Mouse (Mus musculus) bone marrow, adult 2 months (tissue): ENCODE measurements around the gene Spryd7. TPM values are rescaled to one million over a fixed set of nuclear protein-coding genes. Genes with fewer than 3 reads are reported as not detected.
A peak's percentile ranks its signal among the peaks of the same experiment; 100 is the strongest.

ENCODE experiments used
- H3K27ac ChIP-seq: fragments of 200-500 bp; 2 replicates; pipeline ENCODE4 v1.5.1; 2012; ENCODE audit warnings: low read depth, mild to moderate bottlenecking, control low read depth, inconsistent platforms, low read length; ENCODE audit not compliant: control insufficient read depth, poor library complexity, insufficient read depth
- H3K4me1 ChIP-seq: fragments of 200-500 bp; 2 replicates; pipeline ENCODE4 v1.6.1; 2011; ENCODE audit warnings: low read length; ENCODE audit not compliant: control insufficient read depth, insufficient read depth
- H3K4me3 ChIP-seq: fragments of 200-500 bp; replicated peaks from 2 replicates; pipeline ENCODE3; 2011; ENCODE audit warnings: mild to moderate bottlenecking, low read depth, low read length, control low read depth; ENCODE audit not compliant: control insufficient read depth
- CTCF ChIP-seq: fragments of 200-500 bp; IDR thresholded peaks from 2 replicates; pipeline ENCODE4 v1.5.1; 2011; ENCODE audit warnings: low read length, control low read depth; ENCODE audit not compliant: control insufficient read depth, insufficient read depth
- POLR2A ChIP-seq: fragments of 200-500 bp; IDR thresholded peaks from 2 replicates; pipeline ENCODE4 v1.6.1; 2011; ENCODE audit warnings: low read depth, mild to moderate bottlenecking, control low read depth, low read length, borderline replicate concordance; ENCODE audit not compliant: control insufficient read depth
- WGBS: fragments of 180-500 bp; shearing (Covaris S2); methylation state at CpG from one replicate; pipeline ENCODE4 v1.1.7; 2018; 5-methylcytosine and 5-hydroxymethylcytosine counted together
- polyA plus RNA-seq: library from polyadenylated mRNA; stranded (reverse); fragments of >200 nt; gene quantifications from 2 replicates; pipeline ENCODE4 v1.2.4, GENCODE M21; 2011; ENCODE audit warnings: low replicate concordance; ENCODE audit not compliant: missing spikeins, insufficient read depth, insufficient read length

The Spryd7 gene
- polyA plus RNA-seq, 1 experiment, result 4.7 TPM

- Histone ChIP-seq H3K4me1 (no peaks in the 10 kb centered on the region; the same call in 1 of the 2 replicates), H3K27ac (no peak overlapping the region), H3K4me3 (no peak overlapping the region)
- 45% methylated on average over 2 of the region's 2 CpGs for WGBS
- no peak for TF ChIP-seq POLR2A
- no peak for TF ChIP-seq CTCF
These were observed 32.9 kb downstream of the Spryd7 start for GRCm38 (mm10) chr14:61523821-61524220.

DNA sequence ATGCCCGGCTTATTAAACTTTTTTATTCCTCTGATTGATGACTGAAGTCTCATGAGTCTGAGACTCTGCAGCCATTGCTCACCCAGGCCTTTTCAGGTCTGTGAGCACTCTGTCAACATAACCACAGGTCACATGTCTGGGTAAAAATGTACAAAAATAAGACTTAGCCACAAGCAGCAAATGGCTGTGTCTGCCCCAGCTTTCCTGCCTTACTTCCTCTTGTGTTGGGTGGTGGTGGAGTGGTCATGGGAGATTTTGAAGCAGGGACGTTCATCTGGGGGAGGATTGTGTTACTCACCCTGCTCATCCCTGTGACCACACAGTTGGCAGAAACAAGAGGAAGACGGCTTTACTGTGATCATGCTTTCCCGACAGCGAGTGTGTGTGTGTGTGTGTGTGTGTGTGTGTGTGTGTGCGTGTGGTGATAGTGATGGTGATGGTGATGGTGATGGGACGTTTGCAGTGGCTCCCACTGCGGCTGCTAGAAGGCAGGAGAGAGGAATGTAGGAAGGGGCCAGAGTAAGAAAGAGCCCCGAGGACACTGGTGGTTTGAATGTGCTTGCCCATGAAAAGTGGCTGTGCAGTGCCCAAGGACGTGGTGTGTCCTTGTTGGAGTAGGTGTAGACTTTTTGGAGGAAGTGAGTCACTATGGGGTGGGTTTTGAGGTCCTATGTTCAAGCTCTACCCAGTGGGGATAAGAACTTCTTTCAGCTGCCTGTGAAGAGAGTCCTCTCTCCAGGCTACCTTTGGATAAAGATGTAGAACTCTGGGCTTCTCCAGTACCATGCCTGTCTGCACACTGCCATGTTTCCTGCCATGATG is 37.8 kb downstream of the Spryd7 start:
- Histone ChIP-seq H3K4me3 (no peak overlapping the region), H3K4me1 (no peaks in the 10 kb centered on the region; the same call in 1 of the 2 replicates), H3K27ac (peak overlapping the region; percentile 24; the same call in 1 of the 2 replicates)
- 3% methylated on average over 10 of the region's 10 CpGs for WGBS
- no peak for TF ChIP-seq CTCF
- no peak for TF ChIP-seq POLR2A

DNA sequence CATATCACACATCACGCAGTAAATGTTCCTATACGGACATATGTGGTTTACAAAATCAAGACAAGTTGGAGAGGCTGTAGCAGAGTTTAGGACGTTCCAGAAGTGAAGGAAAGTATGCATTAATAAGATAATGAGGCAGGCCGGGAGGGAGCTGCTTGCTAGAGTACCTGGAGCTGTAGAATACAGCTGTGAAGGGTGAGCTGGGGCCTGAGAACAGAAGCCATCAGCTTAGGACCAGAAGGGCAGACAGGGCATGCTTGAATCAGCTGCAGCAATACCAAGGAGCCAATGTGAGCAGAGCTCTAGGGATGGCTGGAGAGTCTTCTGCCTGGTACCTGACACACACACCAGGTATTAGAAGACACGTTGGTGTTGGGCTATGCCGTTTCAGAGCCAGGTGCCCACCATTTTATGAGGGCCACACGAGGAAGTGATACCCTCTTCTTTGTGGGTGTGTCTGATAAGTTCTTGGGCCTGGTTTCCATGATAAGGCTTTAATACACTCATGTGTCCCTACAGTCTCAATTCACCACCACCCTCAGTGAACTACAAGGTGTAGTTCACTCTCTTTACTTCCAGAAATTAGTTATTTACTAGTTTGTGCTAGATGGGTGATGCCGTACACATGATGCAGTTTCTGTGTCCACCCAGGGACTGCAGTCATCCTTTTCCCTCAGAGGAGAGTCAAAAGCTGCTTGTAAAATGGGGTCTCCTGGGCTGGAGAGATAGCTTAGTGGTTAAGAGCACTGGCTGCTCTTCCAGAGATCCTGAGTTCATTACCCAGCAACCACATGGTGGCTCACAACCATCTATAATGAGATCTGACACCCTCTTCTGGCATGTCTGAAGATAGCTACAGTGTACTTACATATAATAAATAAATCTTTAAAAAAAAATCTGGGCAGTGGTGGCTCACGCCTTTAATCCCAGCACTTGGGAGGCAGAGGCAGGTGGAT is 39.9 kb downstream of the Spryd7 start:
- 62% methylated on average over 9 of the region's 9 CpGs for WGBS
- Histone ChIP-seq H3K4me3 (no peak overlapping the region), H3K27ac (no peak overlapping the region), H3K4me1 (no peaks in the 10 kb centered on the region; the same call in 1 of the 2 replicates)
- TF ChIP-seq CTCF (no peak), POLR2A (no peak)

GRCm38 (mm10) chr14:61511494-61511893 is 45.2 kb downstream of the Spryd7 start:
- H3K4me3 ChIP-seq, result no peak overlapping the region
- H3K4me1 ChIP-seq, result no peaks in the 10 kb centered on the region
- WGBS, result 84% methylated on average over 2 of the region's 2 CpGs
- no peak overlapping the region for H3K27ac ChIP-seq
- TF ChIP-seq POLR2A, result no peak

GRCm38 (mm10) chr14:61497716-61498490 is 58.8 kb downstream of the Spryd7 start:
- no peak for TF ChIP-seq POLR2A
- peak; percentile 88 for TF ChIP-seq CTCF
- 37% methylated on average over 20 of the region's 20 CpGs for WGBS
- H3K4me3 ChIP-seq, result no peak overlapping the region
- peaks cover 2% of the 10 kb centered on the region for H3K4me1 ChIP-seq
- no peak overlapping the region for H3K27ac ChIP-seq

- peaks cover 2% of the 10 kb centered on the region for H3K4me1 ChIP-seq
- WGBS, result 33% methylated on average over 6 of the region's 6 CpGs
- TF ChIP-seq CTCF (no peak), POLR2A (no peak)
- no peak overlapping the region for H3K4me3 ChIP-seq
- no peak overlapping the region for H3K27ac ChIP-seq
These were observed 63.1 kb downstream of the Spryd7 start for GRCm38 (mm10) chr14:61493511-61494135.

Other genes with a start within 250 kb of the Spryd7 start
- 1.8 and 9.2 TPM in 2 replicates for gene Arl11, start 247.1 kb downstream of the Spryd7 start, polyA plus RNA-seq
- gene Ebpl, start 196.4 kb downstream of the Spryd7 start, polyA plus RNA-seq, result 3.2 and 7.6 TPM in 2 replicates
- 12.4 and 16.7 TPM in 2 replicates for gene Kpna3, start 117.0 kb downstream of the Spryd7 start, polyA plus RNA-seq
- 1.0 and 8.7 TPM in 2 replicates for gene Trim13, start 41.4 kb upstream of the Spryd7 start, polyA plus RNA-seq
- gene Kcnrg, start 50.6 kb upstream of the Spryd7 start, polyA plus RNA-seq, result not detected in 2 replicates